Mouse (Mus musculus) heart, embryonic 14.5 days (tissue): ENCODE measurements around the gene Pfkfb1. TPM values are rescaled to one million over a fixed set of nuclear protein-coding genes. Genes with fewer than 3 reads are reported as not detected.

Source experiments
- ATAC-seq: fragments of 200-750 bp; cut with Nextera tagmentation; 2 replicates; pipeline ENCODE4 v1.8.0; 2017; ENCODE audit warnings: low read depth, moderate TSS enrichment; ENCODE audit not compliant: insufficient number of reproducible peaks, insufficient read depth, low FRiP score
- H3K27ac ChIP-seq, 2 experiments: fragments of 200-500 bp in 1 of 2; fragments of 300-500 bp in 1 of 2; sonication (generic) in 1 of 2; replicated peaks in 1 of 2; 2 replicates each; pipeline ENCODE4 v1.5.1; 2012 to 2014; ENCODE audit warnings: low read depth in 2 of 2, low read length in 2 of 2, control low read depth in 1 of 2, mild to moderate bottlenecking in 1 of 2, mixed read lengths in 1 of 2; ENCODE audit not compliant: control insufficient read depth in 1 of 2, insufficient read depth in 1 of 2
- H3K27me3 ChIP-seq: fragments of 300-500 bp; sonication (generic); 2 replicates; pipeline ENCODE4 v1.6.1; 2014; ENCODE audit warnings: mild to moderate bottlenecking, low read length, control low read depth; ENCODE audit not compliant: control insufficient read depth, insufficient read depth
- H3K36me3 ChIP-seq: fragments of 300-500 bp; sonication (generic); 2 replicates; pipeline ENCODE4 v1.6.1; 2014; ENCODE audit warnings: mild to moderate bottlenecking, control low read depth, low read length, mixed read lengths; ENCODE audit not compliant: control insufficient read depth, insufficient read depth
- H3K4me1 ChIP-seq, 2 experiments: fragments of 200-500 bp in 1 of 2; fragments of 300-500 bp in 1 of 2; sonication (generic) in 1 of 2; 2 replicates each; pipeline ENCODE4 v1.6.1; 2012 to 2014; ENCODE audit warnings: low read length in 2 of 2, control low read depth in 1 of 2, mixed read lengths in 1 of 2; ENCODE audit not compliant: control insufficient read depth in 2 of 2, insufficient read depth in 2 of 2
- H3K4me2 ChIP-seq: fragments of 300-500 bp; sonication (generic); 2 replicates; pipeline ENCODE4 v1.6.1; 2014; ENCODE audit warnings: mild to moderate bottlenecking, low read length
- H3K4me3 ChIP-seq, 2 experiments: fragments of 200-500 bp in 1 of 2; fragments of 300-500 bp in 1 of 2; sonication (generic) in 1 of 2; 2 replicates each; pipeline ENCODE4 v1.5.1; 2012 to 2014; ENCODE audit warnings: low read length in 2 of 2, mild to moderate bottlenecking in 2 of 2, control low read depth in 1 of 2, low read depth in 1 of 2, moderate library complexity in 1 of 2; ENCODE audit not compliant: control insufficient read depth in 1 of 2, insufficient read depth in 1 of 2
- H3K9ac ChIP-seq: fragments of 300-500 bp; sonication (generic); 2 replicates; pipeline ENCODE4 v1.6.1; 2014; ENCODE audit warnings: mild to moderate bottlenecking, low read length
- H3K9me3 ChIP-seq: fragments of 300-500 bp; sonication (generic); 2 replicates; pipeline ENCODE4 v1.6.1; 2016; ENCODE audit warnings: low read length, control low read depth; ENCODE audit not compliant: control insufficient read depth
- whole genome bisulfite sequencing: fragments of 180-500 bp; shearing (Covaris S2); extraction: QIAGEN DNeasy Blood & Tissue Kit; methylation state at CpG from one replicate; pipeline ENCODE4 v1.1.7; 2014; 5-methylcytosine and 5-hydroxymethylcytosine counted together
- polyA plus RNA-seq: library from polyadenylated mRNA; unstranded; fragments of >200 nt; fragmentation: Nextera tagmentation; extraction: Ambion mirVana; gene quantifications from 2 replicates; pipeline ENCODE4 v1.2.1, GENCODE M21; 2014

Pfkfb1 gene
- polyA plus RNA-seq, 1 experiment from 2014 or later = 5.1 TPM

DNA sequence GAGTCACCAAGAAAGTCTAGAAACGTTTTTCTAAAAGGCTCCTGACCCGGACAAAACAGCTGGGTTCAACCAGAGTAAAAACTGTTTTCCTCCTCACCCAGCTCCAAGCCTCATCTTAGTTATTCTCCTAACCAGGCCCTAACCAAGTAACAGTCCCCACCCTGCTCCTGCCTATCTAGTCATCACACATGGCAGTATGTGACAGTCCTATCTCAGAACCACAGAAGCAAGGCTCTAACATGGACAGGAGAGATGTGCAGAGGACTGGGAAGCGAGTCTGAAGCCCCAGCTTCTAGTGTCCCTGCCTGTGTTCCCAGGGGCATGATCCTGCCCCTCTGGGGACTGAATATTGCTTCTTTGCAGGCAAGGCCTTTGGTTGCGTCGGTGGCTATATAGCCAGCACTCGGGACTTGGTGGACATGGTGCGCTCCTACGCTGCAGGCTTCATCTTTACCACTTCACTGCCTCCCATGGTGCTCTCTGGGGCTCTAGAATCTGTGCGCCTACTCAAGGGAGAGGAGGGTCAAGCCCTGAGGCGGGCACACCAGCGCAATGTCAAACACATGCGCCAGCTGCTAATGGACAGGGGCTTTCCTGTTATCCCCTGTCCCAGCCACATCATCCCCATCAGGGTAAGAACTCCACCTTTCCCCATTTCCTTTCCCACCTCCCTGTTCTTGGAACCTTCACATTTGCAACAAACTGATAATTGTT, 23.2 kb upstream of the Pfkfb1 start:
- WGBS = 88% methylated on average over 11 of the region's 12 CpGs
- Histone ChIP-seq H3K4me2 (no peak overlapping the region), H3K27me3 (no peaks in the 10 kb centered on the region), H3K27ac (no peak overlapping the region), H3K36me3 (peaks cover 4% of the 10 kb centered on the region; the same call in 1 of the 2 replicates), H3K4me3 (no peak overlapping the region), H3K4me1 (no peaks in the 10 kb centered on the region), H3K9me3 (no peaks in the 10 kb centered on the region), H3K9ac (no peak overlapping the region)
- ATAC-seq = no peak

DNA sequence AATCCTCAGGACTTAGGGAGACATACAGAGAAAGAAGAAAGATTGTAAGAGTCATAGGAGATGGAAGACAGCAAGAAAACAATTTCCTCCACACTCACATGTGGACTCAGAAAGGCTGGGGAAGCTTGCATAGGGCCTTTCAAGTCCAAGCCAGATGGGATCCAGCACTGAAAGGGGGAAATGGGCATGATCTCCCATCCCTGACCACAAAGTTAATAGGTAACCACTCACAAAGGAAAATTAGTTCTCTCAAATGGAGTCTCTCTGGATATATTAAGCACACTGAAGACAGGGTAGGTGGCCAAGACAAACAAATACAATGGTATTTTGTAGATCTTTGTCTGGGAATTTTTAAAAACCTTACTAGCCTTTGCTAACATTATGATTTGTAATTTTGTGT, 6.1 kb upstream of the Pfkfb1 start:
- H3K27me3 ChIP-seq = no peaks in the 10 kb centered on the region
- no peak overlapping the region for H3K27ac ChIP-seq
- H3K9ac ChIP-seq = no peak overlapping the region
- no peak for ATAC-seq
- H3K4me3 ChIP-seq = no peak overlapping the region
- no peaks in the 10 kb centered on the region for H3K4me1 ChIP-seq
- peaks cover 21% of the 10 kb centered on the region for H3K36me3 ChIP-seq
- H3K4me2 ChIP-seq = no peak overlapping the region
- no peaks in the 10 kb centered on the region for H3K9me3 ChIP-seq

DNA sequence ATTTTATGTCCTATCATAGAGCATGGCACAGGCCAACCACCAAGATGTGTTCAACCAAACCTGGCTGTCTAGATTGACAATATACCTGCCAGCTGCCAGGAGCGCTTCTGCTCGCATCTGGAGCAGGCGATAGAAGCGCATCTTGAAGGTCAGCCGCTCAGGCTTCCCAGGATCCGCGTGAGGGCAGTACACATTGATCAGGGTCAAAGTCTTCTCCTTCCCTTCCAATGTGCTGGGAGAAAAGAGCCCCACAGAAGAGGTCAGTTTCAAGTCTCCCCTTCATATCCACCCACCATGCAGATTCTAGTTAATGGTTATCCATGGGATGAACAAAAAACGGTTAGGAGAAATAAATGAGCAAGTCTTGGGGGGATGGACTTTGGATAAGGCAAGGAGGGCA, 2.9 kb upstream of the Pfkfb1 start:
- H3K4me3 ChIP-seq = no peak overlapping the region
- H3K9me3 ChIP-seq = no peaks in the 10 kb centered on the region
- WGBS = 91% methylated on average over 8 of the region's 8 CpGs
- no peak for ATAC-seq
- H3K9ac ChIP-seq = no peak overlapping the region
- no peak overlapping the region for H3K27ac ChIP-seq
- no peak overlapping the region for H3K4me2 ChIP-seq
- H3K27me3 ChIP-seq = no peaks in the 10 kb centered on the region
- H3K36me3 ChIP-seq = peaks cover 21% of the 10 kb centered on the region
- H3K4me1 ChIP-seq = no peaks in the 10 kb centered on the region

GRCm38 (mm10) chrX:150589696-150590095, 1.7 kb downstream of the Pfkfb1 start, which contains the start of gene Apex2:
Apex2 (minus strand) TSS chrX:150589868.
- Histone ChIP-seq H3K4me1 (peaks cover 0 to 3% of the 10 kb centered on the region in 2 experiments; a peak in 2 of 4 replicates), H3K9me3 (no peaks in the 10 kb centered on the region), H3K27ac (0 out of 4 replicates have a peak within 1 kb of the TSS, but pooled peaks of 1 of the 2 experiments have one; percentile 80), H3K36me3 (peaks cover 8% of the 10 kb centered on the region), H3K9ac (no peak within 1 kb of the TSS), H3K27me3 (no peaks in the 10 kb centered on the region), H3K4me2 (peak within 1 kb of the TSS; percentile 70), H3K4me3 (peak within 1 kb of the TSS in 1 of 2 experiments; percentile 54; a peak in 2 of 4 replicates)
- no peak for ATAC-seq
- WGBS = 69% methylated on average over 5 of the region's 5 CpGs

GRCm38 (mm10) chrX:150593266-150594035, 5.4 kb downstream of the Pfkfb1 start:
- Histone ChIP-seq H3K27ac (no peak overlapping the region), H3K9me3 (no peaks in the 10 kb centered on the region), H3K27me3 (no peaks in the 10 kb centered on the region), H3K4me2 (no peak overlapping the region), H3K9ac (no peak overlapping the region), H3K36me3 (no peaks in the 10 kb centered on the region), H3K4me1 (peaks cover 0 to 3% of the 10 kb centered on the region in 2 experiments; a peak in 2 of 4 replicates), H3K4me3 (no peak overlapping the region)
- ATAC-seq = no peak
- WGBS = 71% methylated on average over 12 of the region's 12 CpGs

DNA sequence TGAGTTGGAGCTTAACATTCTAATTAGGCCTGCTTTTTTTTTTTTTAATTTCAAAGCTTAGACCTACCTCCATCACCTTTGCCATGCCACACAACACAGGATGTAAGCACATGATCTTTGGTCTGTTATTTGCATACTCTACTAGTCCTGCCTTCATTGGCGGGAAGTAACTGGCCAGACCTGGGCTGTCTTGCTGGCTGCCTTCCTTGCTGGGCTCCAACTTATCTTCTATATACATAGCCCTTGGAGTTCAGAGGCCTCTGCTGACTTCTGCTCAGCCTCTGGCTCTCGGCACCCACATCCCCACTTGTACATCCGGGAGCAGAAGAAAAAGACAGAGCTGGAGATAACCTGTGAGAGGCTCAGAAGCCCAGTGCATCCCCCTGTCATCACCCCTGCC, 6.1 kb downstream of the Pfkfb1 start:
- WGBS = 52% methylated on average over 3 of the region's 3 CpGs
- H3K4me2 ChIP-seq = no peak overlapping the region

DNA sequence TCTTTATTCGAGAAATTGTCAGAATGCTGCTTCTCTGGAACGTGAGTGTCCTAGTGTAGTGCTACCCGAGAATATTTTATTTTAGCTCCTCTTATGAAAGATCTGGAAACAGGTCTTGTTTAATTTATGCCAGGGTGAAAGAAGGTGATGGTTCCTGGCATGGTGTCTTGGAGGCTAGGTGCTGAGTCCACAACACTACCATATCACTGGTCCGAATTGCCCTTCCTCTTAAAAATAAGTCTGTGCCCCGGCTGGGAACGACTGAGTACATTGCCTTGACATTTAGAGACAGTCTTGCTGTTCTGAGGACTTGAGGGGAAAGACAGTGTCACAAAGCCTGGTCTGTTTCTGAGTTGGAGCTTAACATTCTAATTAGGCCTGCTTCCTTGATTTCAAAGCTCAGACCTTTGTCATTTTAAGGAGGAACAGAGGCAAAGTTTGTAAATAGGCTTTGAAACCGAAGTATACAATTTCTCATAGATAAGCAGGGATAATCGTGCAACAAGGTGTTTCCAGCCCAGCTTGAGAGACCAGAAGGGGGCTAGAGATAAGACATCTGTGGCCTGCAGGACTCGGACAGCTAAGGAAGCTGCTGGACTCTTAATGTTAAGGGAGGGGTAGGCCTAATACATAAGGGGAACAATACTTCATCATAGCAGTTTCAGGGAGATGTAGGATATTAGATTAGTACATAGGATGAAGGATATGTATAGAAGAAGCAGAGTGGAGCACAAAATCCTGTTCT, 7.2 kb downstream of the Pfkfb1 start:
- Histone ChIP-seq H3K9ac (no peak overlapping the region), H3K27ac (no peak overlapping the region), H3K4me1 (peaks cover 0 to 3% of the 10 kb centered on the region in 2 experiments; a peak in 2 of 4 replicates), H3K4me3 (no peak overlapping the region), H3K36me3 (no peaks in the 10 kb centered on the region), H3K27me3 (no peaks in the 10 kb centered on the region), H3K9me3 (no peaks in the 10 kb centered on the region), H3K4me2 (no peak overlapping the region)
- ATAC-seq = no peak
- WGBS = 68% methylated on average over 9 of the region's 9 CpGs

More for the DNA sequence above, 6.1 kb downstream of the Pfkfb1 start:
- ATAC-seq = no peak
- Histone ChIP-seq H3K4me3 (no peak overlapping the region), H3K4me1 (peaks cover 0 to 3% of the 10 kb centered on the region in 2 experiments; a peak in 2 of 4 replicates), H3K36me3 (no peaks in the 10 kb centered on the region), H3K27me3 (no peaks in the 10 kb centered on the region), H3K27ac (no peak overlapping the region), H3K9ac (no peak overlapping the region), H3K9me3 (no peaks in the 10 kb centered on the region)
